Mouse (Mus musculus) forebrain, embryonic 11.5 days (tissue): ENCODE results near the gene Fhad1. TPM values are rescaled to one million over a fixed set of nuclear protein-coding genes. Genes with fewer than 3 reads are reported as not detected.

ENCODE experiments used
- ATAC-seq: fragments of 200-750 bp; cut with Nextera tagmentation; replicated peaks from 2 replicates; pipeline ENCODE4 v1.8.0; 2017; ENCODE audit warnings: moderate TSS enrichment; ENCODE audit not compliant: low FRiP score
- DNase-seq: peaks from one replicate; pipeline ENCODE4 v3.0.0-alpha.2; 2017; ENCODE audit warnings: low spot score
- H3K27ac ChIP-seq: fragments of 300-500 bp; sonication (generic); 2 replicates; pipeline ENCODE4 v1.5.1; 2014; ENCODE audit warnings: low read depth, low read length
- H3K27me3 ChIP-seq: fragments of 300-500 bp; sonication (generic); 2 replicates; pipeline ENCODE4 v1.6.1; 2014; ENCODE audit warnings: mild to moderate bottlenecking, low read length, mixed read lengths; ENCODE audit not compliant: control insufficient read depth, insufficient read depth
- H3K36me3 ChIP-seq: fragments of 300-500 bp; sonication (generic); 2 replicates; pipeline ENCODE4 v1.6.1; 2014; ENCODE audit warnings: mild to moderate bottlenecking, low read length, moderate library complexity, mixed read lengths; ENCODE audit not compliant: control insufficient read depth, insufficient read depth
- H3K4me1 ChIP-seq: fragments of 300-500 bp; sonication (generic); replicated peaks from 2 replicates; pipeline ENCODE4 v1.6.1; 2014; ENCODE audit warnings: low read length, mixed read lengths; ENCODE audit not compliant: control insufficient read depth, insufficient read depth
- H3K4me2 ChIP-seq: fragments of 300-500 bp; sonication (generic); 2 replicates; pipeline ENCODE4 v1.6.1; 2014; ENCODE audit warnings: low read depth, mild to moderate bottlenecking, low read length, moderate library complexity, mixed read lengths; ENCODE audit not compliant: severe bottlenecking
- H3K4me3 ChIP-seq: fragments of 300-500 bp; sonication (generic); 2 replicates; pipeline ENCODE4 v1.5.1; 2014; ENCODE audit warnings: low read depth, low read length
- H3K9ac ChIP-seq: fragments of 300-500 bp; sonication (generic); 2 replicates; pipeline ENCODE4 v1.6.1; 2014; ENCODE audit warnings: low read length
- H3K9me3 ChIP-seq: fragments of 300-500 bp; sonication (generic); 2 replicates; pipeline ENCODE4 v1.6.1; 2016; ENCODE audit warnings: low read length, mixed read lengths; ENCODE audit not compliant: control insufficient read depth
- WGBS: fragments of 180-500 bp; shearing (Covaris S2); extraction: QIAGEN DNeasy Blood & Tissue Kit; methylation state at CpG from one replicate; pipeline ENCODE4 v1.1.7; 2014; 5-methylcytosine and 5-hydroxymethylcytosine counted together
- polyA plus RNA-seq: library from polyadenylated mRNA; unstranded; fragments of >200 nt; fragmentation: Nextera tagmentation; extraction: Ambion mirVana; gene quantifications from 2 replicates; pipeline ENCODE4 v1.2.1, GENCODE M21; 2014

The Fhad1 gene
- polyA plus RNA-seq, 1 experiment from 2014 or later = 0.57 TPM

- DNase-seq (no peak), ATAC-seq (no peak)
- Histone ChIP-seq H3K36me3 (no peaks in the 10 kb centered on the region), H3K27me3 (no peaks in the 10 kb centered on the region), H3K9ac (no peak overlapping the region), H3K4me3 (no peak overlapping the region), H3K4me1 (no peaks in the 10 kb centered on the region), H3K4me2 (no peak overlapping the region), H3K9me3 (no peaks in the 10 kb centered on the region), H3K27ac (no peak overlapping the region)
- WGBS = 92% methylated on average over 3 of the region's 3 CpGs
These were observed 66.1 kb downstream of the Fhad1 start for GRCm38 (mm10) chr4:141948822-141949221.

- ATAC-seq = no peak
These were observed 72.5 kb downstream of the Fhad1 start for GRCm38 (mm10) chr4:141942403-141942802.

GRCm38 (mm10) chr4:141941289-141941688, 73.6 kb downstream of the Fhad1 start:
- H3K4me1 ChIP-seq = no peaks in the 10 kb centered on the region; the same call in 1 of the 2 replicates
- no peaks in the 10 kb centered on the region for H3K36me3 ChIP-seq
- no peaks in the 10 kb centered on the region for H3K9me3 ChIP-seq
- no peak overlapping the region for H3K27ac ChIP-seq
- no peak overlapping the region for H3K9ac ChIP-seq
- WGBS = 86% methylated on average over 8 of the region's 8 CpGs
- DNase-seq (no peak), ATAC-seq (no peak)
- H3K4me2 ChIP-seq = no peak overlapping the region
- no peaks in the 10 kb centered on the region for H3K27me3 ChIP-seq
- H3K4me3 ChIP-seq = no peak overlapping the region

More at GRCm38 (mm10) chr4:141942403-141942802, 72.5 kb downstream of the Fhad1 start:
- Histone ChIP-seq H3K4me3 (no peak overlapping the region), H3K9ac (no peak overlapping the region), H3K36me3 (no peaks in the 10 kb centered on the region), H3K27me3 (no peaks in the 10 kb centered on the region), H3K9me3 (no peaks in the 10 kb centered on the region), H3K27ac (no peak overlapping the region), H3K4me1 (no peaks in the 10 kb centered on the region; the same call in 1 of the 2 replicates), H3K4me2 (no peak overlapping the region)
- DNase-seq = no peak
- 80% methylated on average over 11 of the region's 11 CpGs for WGBS

GRCm38 (mm10) chr4:141938535-141938934, 76.3 kb downstream of the Fhad1 start:
- DNase-seq (no peak), ATAC-seq (no peak)
- no peak overlapping the region for H3K4me2 ChIP-seq
- H3K4me1 ChIP-seq = no peaks in the 10 kb centered on the region; the same call in 1 of the 2 replicates
- 77% methylated on average over 4 of the region's 4 CpGs for WGBS
- H3K27me3 ChIP-seq = no peaks in the 10 kb centered on the region
- no peak overlapping the region for H3K4me3 ChIP-seq
- H3K27ac ChIP-seq = no peak overlapping the region
- no peaks in the 10 kb centered on the region for H3K36me3 ChIP-seq
- no peak overlapping the region for H3K9ac ChIP-seq
- H3K9me3 ChIP-seq = no peaks in the 10 kb centered on the region

GRCm38 (mm10) chr4:141932785-141933574, 81.9 kb downstream of the Fhad1 start:
- DNase-seq = no peak
- no peak for ATAC-seq
- H3K4me2 ChIP-seq = no peak overlapping the region

GRCm38 (mm10) chr4:141931526-141931925, 83.4 kb downstream of the Fhad1 start:
- Histone ChIP-seq H3K27ac (no peak overlapping the region), H3K9me3 (no peaks in the 10 kb centered on the region), H3K36me3 (no peaks in the 10 kb centered on the region), H3K4me3 (no peak overlapping the region), H3K4me2 (no peak overlapping the region), H3K9ac (no peak overlapping the region), H3K27me3 (no peaks in the 10 kb centered on the region), H3K4me1 (no peaks in the 10 kb centered on the region)
- ATAC-seq (no peak), DNase-seq (no peak)
- WGBS = 91% methylated on average over 5 of the region's 5 CpGs

More at GRCm38 (mm10) chr4:141932785-141933574, 81.9 kb downstream of the Fhad1 start:
- H3K27me3 ChIP-seq = no peaks in the 10 kb centered on the region
- 63% methylated on average over 14 of the region's 14 CpGs for WGBS
- H3K4me3 ChIP-seq = no peak overlapping the region
- no peaks in the 10 kb centered on the region for H3K9me3 ChIP-seq
- no peaks in the 10 kb centered on the region for H3K36me3 ChIP-seq
- no peaks in the 10 kb centered on the region for H3K4me1 ChIP-seq
- H3K27ac ChIP-seq = no peak overlapping the region
- H3K9ac ChIP-seq = no peak overlapping the region

- H3K27ac ChIP-seq = no peak overlapping the region
- H3K4me2 ChIP-seq = no peak overlapping the region
- no peak overlapping the region for H3K4me3 ChIP-seq
- H3K4me1 ChIP-seq = no peaks in the 10 kb centered on the region
- no peaks in the 10 kb centered on the region for H3K27me3 ChIP-seq
- H3K9ac ChIP-seq = no peak overlapping the region
- ATAC-seq (no peak), DNase-seq (no peak)
- H3K9me3 ChIP-seq = no peaks in the 10 kb centered on the region
- WGBS = 70% methylated on average over 11 of the region's 11 CpGs
- H3K36me3 ChIP-seq = no peaks in the 10 kb centered on the region
These were observed 84.9 kb downstream of the Fhad1 start for GRCm38 (mm10) chr4:141930001-141930400.

- 65% methylated on average over 7 of the region's 7 CpGs for WGBS
- H3K4me1 ChIP-seq = no peaks in the 10 kb centered on the region
- no peaks in the 10 kb centered on the region for H3K9me3 ChIP-seq
- no peak overlapping the region for H3K4me2 ChIP-seq
- no peaks in the 10 kb centered on the region for H3K36me3 ChIP-seq
- ATAC-seq = no peak
- no peak overlapping the region for H3K27ac ChIP-seq
- H3K4me3 ChIP-seq = no peak overlapping the region
- H3K27me3 ChIP-seq = no peaks in the 10 kb centered on the region
- no peak for DNase-seq
- no peak overlapping the region for H3K9ac ChIP-seq
These were observed 86.0 kb downstream of the Fhad1 start for GRCm38 (mm10) chr4:141928881-141929281.
